Mouse (Mus musculus): ENCODE data around the gene Agbl5. TPM values are rescaled to one million over a fixed set of nuclear protein-coding genes. Genes with fewer than 3 reads are reported as not detected.

Gene Agbl5
- polyA plus RNA-seq, 1 experiment from 2014 or later: 21.5 TPM

DNA sequence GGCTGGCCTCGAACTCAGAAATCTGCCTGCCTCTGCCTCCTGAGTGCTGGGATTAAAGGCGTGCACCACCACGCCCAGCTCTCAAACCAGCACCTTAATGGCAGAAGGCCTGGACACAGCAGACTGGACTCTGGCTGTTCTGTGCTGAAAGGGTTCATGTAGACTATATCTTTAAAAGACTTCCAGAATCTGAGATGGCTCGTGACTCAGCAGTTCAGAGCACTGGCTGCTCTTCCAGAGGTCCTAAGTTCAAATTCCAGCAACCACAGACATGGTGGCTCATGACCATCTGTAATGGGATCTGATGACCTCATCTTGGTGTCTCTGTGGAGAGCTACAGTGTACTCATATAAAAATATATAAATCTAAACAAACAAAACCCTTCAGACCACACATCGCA, 13.4 kb downstream of the Agbl5 start:
- Histone ChIP-seq H3K4me2 (replicated peaks; ENCODE audit: low read depth, low read length) (no peak overlapping the region), H3K4me1 (replicated peaks; ENCODE audit: control insufficient read depth, insufficient read depth, low read length) (no peaks in the 10 kb centered on the region), H3K27ac (ENCODE audit: low read depth, low read length) (no peak overlapping the region), H3K36me3 (ENCODE audit: control insufficient read depth, insufficient read depth, low read length) (0 out of 2 replicates have a peak, but pooled peaks cover 4% of the 10 kb centered on the region), H3K9me3 (ENCODE audit: control insufficient read depth, low read length) (no peaks in the 10 kb centered on the region), H3K4me3 (ENCODE audit: low read depth, low read length) (no peak overlapping the region), H3K9ac (ENCODE audit: low read depth, low read length) (no peak overlapping the region), H3K27me3 (ENCODE audit: control insufficient read depth, insufficient read depth, low read length) (no peaks in the 10 kb centered on the region)
- no peak for ATAC-seq (ENCODE audit: low FRiP score)
- no peak for DNase-seq (ENCODE audit: low spot score)
- WGBS: 97% methylated on average over 5 of the region's 5 CpGs

DNA sequence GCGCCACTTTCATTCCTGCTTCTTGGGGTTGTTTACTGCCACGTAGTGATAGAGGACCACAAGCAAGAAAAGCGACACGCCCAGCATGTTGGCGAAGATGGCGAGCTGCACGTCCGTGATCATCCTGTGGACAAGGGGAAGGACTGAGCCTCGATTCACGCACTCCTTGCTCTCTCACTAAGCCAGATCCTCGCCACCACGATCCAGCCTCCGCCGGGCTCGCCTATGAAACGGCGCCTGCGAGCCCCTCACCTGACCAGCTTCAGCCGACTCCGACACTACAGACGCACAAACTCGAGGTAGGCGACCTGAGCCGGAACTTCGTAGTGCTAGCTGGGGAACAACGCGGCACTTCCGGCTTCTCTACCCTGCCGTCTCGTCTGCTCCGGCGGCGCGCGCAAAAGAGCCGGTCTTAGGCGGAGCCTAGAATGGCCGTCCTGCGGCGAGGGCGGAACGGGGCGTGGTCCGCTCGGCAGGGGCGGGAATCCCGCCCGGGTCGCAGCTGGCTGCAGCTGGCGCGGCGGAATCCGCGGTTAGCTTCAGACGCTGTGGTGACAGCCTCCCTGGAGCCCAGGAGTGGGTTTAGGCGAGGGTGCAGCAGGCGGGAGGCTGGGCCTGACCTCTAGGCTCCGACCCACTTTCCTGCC, 19.0 kb downstream of the Agbl5 start, which contains the start of gene Ost4:
Gene Ost4 (minus strand): TSS at position 376 of the 647 bp plus-strand sequence.
- peak within 1 kb of the TSS; percentile 67 for H3K4me3 ChIP-seq (ENCODE audit: low read depth, low read length)
- under 1% methylated on average over 55 of the region's 58 CpGs for WGBS

DNA sequence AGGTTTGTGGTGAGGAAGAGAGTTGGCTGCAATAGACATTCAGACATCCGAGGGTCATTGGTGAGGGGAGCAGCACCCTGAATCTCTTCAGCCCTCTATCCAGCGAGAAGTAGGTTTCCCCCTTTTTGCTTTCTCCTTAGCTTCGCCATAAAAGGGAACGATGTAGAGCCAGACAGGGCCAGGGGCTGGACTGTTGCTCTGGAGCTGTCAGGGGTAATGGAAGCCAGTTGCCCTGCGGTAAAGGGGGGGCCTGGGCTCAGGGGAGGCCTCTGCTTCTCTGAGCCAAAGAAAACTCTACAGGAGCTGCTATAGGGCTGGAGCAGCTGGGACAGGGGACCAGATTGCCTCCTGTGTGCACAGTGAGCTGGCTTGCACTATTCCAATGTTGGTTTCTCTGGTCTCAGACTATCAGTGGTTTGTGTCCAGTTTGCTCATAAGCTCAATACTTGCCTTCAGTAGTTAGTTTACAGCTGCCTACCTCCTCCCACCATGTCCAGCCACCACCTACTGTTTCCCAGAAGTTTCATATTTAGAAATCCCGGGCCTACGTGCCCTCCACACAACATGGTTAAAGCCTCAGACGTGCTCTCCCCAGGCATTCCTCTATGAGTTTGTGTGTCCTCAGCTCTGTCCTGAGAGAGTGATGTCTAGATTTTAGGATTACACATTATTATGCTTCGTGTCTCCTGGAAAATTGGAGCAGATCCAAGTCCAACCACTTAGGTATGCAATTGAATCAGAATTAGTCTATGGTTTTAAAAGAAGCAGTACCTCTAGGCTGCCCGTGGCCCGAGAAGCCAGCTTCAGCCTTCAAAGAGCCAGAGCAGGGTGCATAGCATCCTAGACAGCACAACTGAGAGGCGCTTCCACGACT, 20.2 kb downstream of the Agbl5 start:
- Histone ChIP-seq H3K27me3 (ENCODE audit: control insufficient read depth, insufficient read depth, low read length) (no peaks in the 10 kb centered on the region), H3K4me2 (replicated peaks; ENCODE audit: low read depth, low read length) (peak overlapping the region; percentile 91), H3K9me3 (ENCODE audit: control insufficient read depth, low read length) (no peaks in the 10 kb centered on the region), H3K4me3 (ENCODE audit: low read depth, low read length) (peak overlapping the region; percentile 67), H3K9ac (ENCODE audit: low read depth, low read length) (peak overlapping the region; percentile 79), H3K36me3 (ENCODE audit: control insufficient read depth, insufficient read depth, low read length) (no peaks in the 10 kb centered on the region), H3K27ac (ENCODE audit: low read depth, low read length) (peak overlapping the region; percentile 87; the same call in 1 of the 2 replicates), H3K4me1 (replicated peaks; ENCODE audit: control insufficient read depth, insufficient read depth, low read length) (peaks cover 7% of the 10 kb centered on the region; the same call in 1 of the 2 replicates)
- DNase-seq (ENCODE audit: low spot score) (peak; percentile 23), ATAC-seq (ENCODE audit: low FRiP score) (no peak)
- WGBS: 49% methylated on average over 13 of the region's 13 CpGs

More for the DNA sequence above, 19.0 kb downstream of the Agbl5 start, which contains the start of gene Ost4:
- Histone ChIP-seq H3K36me3 (ENCODE audit: control insufficient read depth, insufficient read depth, low read length) (0 out of 2 replicates have a peak, but pooled peaks cover 4% of the 10 kb centered on the region), H3K27ac (ENCODE audit: low read depth, low read length) (peak within 1 kb of the TSS; percentile 87), H3K9me3 (ENCODE audit: control insufficient read depth, low read length) (no peaks in the 10 kb centered on the region), H3K4me2 (replicated peaks; ENCODE audit: low read depth, low read length) (peak within 1 kb of the TSS; percentile 91), H3K9ac (ENCODE audit: low read depth, low read length) (peak within 1 kb of the TSS; percentile 79), H3K27me3 (ENCODE audit: control insufficient read depth, insufficient read depth, low read length) (no peaks in the 10 kb centered on the region), H3K4me1 (replicated peaks; ENCODE audit: control insufficient read depth, insufficient read depth, low read length) (peaks cover 6% of the 10 kb centered on the region; the same call in 1 of the 2 replicates)
- DNase-seq (ENCODE audit: low spot score) (peak; percentile 96), ATAC-seq (ENCODE audit: low FRiP score) (peak; percentile 95)

DNA sequence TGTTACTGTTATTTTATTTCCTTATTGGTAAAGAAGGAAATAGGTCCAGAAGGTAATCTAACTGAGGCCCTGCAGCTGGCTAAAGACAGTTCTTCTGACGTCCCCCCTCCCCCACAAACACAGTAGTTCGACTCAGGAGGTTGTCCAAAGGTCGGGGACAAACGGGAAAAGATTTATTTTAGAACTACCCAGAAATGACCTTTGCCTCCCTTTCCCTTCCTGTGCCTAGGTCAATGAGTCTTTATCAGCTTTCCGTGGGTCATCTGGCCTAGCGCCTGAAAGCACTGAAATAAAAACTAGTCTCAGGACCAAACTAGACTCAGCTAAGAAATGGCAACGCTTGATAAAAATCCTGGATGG, 20.8 kb downstream of the Agbl5 start:
- no peak for ATAC-seq (ENCODE audit: low FRiP score)
- Histone ChIP-seq H3K36me3 (ENCODE audit: control insufficient read depth, insufficient read depth, low read length) (no peaks in the 10 kb centered on the region), H3K4me3 (ENCODE audit: low read depth, low read length) (no peak overlapping the region), H3K27me3 (ENCODE audit: control insufficient read depth, insufficient read depth, low read length) (no peaks in the 10 kb centered on the region), H3K9me3 (ENCODE audit: control insufficient read depth, low read length) (no peaks in the 10 kb centered on the region), H3K27ac (ENCODE audit: low read depth, low read length) (0 out of 2 replicates have a peak overlapping the region, but pooled peaks have one; percentile 47), H3K4me2 (replicated peaks; ENCODE audit: low read depth, low read length) (no peak overlapping the region), H3K4me1 (replicated peaks; ENCODE audit: control insufficient read depth, insufficient read depth, low read length) (peaks cover 7% of the 10 kb centered on the region; the same call in 1 of the 2 replicates), H3K9ac (ENCODE audit: low read depth, low read length) (no peak overlapping the region)
- DNase-seq (ENCODE audit: low spot score): no peak
- 51% methylated on average over 7 of the region's 7 CpGs for WGBS

DNA sequence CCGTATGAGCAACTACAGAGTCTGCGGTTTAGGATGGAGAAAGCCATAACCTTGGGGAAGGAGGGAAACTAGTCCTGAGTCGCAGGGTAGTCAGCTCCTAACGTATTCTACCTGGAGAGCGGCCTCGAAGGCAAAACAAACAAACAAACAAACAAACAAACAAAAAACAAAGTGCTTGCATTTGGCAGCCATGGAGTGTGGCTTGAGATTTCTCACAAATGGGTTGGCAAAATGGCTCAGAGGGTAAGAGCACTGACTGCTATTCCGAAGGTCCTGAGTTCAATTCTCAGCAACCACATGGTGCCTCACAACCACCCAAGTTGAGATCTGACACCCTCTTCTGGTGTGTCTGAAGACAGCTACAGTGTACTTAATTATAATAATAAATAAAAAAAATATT, 21.4 kb downstream of the Agbl5 start:
- H3K27ac ChIP-seq (ENCODE audit: low read depth, low read length): no peak overlapping the region
- no peak for ATAC-seq (ENCODE audit: low FRiP score)
- no peak overlapping the region for H3K9ac ChIP-seq (ENCODE audit: low read depth, low read length)
- H3K36me3 ChIP-seq (ENCODE audit: control insufficient read depth, insufficient read depth, low read length): no peaks in the 10 kb centered on the region
- H3K4me2 ChIP-seq (replicated peaks; ENCODE audit: low read depth, low read length): no peak overlapping the region
- no peak for DNase-seq (ENCODE audit: low spot score)
- WGBS: 84% methylated on average over 7 of the region's 7 CpGs
- H3K4me3 ChIP-seq (ENCODE audit: low read depth, low read length): no peak overlapping the region
- no peaks in the 10 kb centered on the region for H3K27me3 ChIP-seq (ENCODE audit: control insufficient read depth, insufficient read depth, low read length)
- no peaks in the 10 kb centered on the region for H3K9me3 ChIP-seq (ENCODE audit: control insufficient read depth, low read length)
- peaks cover 7% of the 10 kb centered on the region; the same call in 1 of the 2 replicates for H3K4me1 ChIP-seq (replicated peaks; ENCODE audit: control insufficient read depth, insufficient read depth, low read length)

DNA sequence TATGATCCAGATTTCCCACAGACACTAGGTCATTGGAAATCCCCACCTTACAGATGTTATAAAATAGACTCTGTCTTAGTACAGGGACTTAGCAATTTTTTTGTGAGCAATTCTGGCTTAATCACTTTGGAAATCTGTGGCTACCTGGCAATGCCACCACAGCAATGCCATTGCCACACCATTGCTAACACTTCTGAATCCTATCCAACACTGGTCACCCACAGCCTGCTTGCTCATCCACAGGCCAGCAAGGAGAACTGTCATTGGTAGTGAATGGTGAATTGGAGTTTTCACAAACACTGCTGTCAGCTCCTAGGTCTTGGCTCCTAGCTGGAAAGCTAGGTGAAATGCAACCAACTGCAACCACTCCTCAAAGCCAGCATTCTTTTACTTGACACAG, 22.0 kb downstream of the Agbl5 start:
- ATAC-seq (ENCODE audit: low FRiP score) (no peak), DNase-seq (ENCODE audit: low spot score) (no peak)
- H3K4me1 ChIP-seq (replicated peaks; ENCODE audit: control insufficient read depth, insufficient read depth, low read length): peaks cover 7% of the 10 kb centered on the region; the same call in 1 of the 2 replicates
- H3K4me2 ChIP-seq (replicated peaks; ENCODE audit: low read depth, low read length): no peak overlapping the region
- H3K27ac ChIP-seq (ENCODE audit: low read depth, low read length): no peak overlapping the region
- H3K9ac ChIP-seq (ENCODE audit: low read depth, low read length): no peak overlapping the region
- no peaks in the 10 kb centered on the region for H3K9me3 ChIP-seq (ENCODE audit: control insufficient read depth, low read length)
- H3K4me3 ChIP-seq (ENCODE audit: low read depth, low read length): no peak overlapping the region
- no peaks in the 10 kb centered on the region for H3K36me3 ChIP-seq (ENCODE audit: control insufficient read depth, insufficient read depth, low read length)
- H3K27me3 ChIP-seq (ENCODE audit: control insufficient read depth, insufficient read depth, low read length): no peaks in the 10 kb centered on the region

DNA sequence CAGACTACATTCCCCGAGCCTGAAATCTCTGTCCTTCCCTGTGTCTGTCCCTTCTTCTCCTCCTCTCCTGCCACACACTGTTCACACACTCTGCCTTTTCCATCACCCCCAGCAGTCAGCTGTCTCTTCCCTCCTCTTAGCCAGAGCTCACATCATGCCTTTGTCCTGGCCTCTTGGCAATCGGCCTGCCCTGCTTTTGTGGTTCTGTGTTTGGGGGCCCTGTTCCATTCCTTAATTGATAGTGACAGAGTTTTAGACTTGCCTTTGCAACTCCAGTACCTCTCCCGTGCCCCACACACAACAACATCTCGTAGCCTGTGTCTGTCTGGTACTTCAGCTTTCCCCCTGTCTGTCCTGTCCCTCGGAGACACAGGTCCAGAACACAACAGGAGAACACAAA, 23.7 kb downstream of the Agbl5 start:
- Histone ChIP-seq H3K4me2 (replicated peaks; ENCODE audit: low read depth, low read length) (no peak overlapping the region), H3K36me3 (ENCODE audit: control insufficient read depth, insufficient read depth, low read length) (no peaks in the 10 kb centered on the region), H3K4me3 (ENCODE audit: low read depth, low read length) (no peak overlapping the region), H3K9ac (ENCODE audit: low read depth, low read length) (peak overlapping the region; percentile 19; the same call in 1 of the 2 replicates), H3K9me3 (ENCODE audit: control insufficient read depth, low read length) (no peaks in the 10 kb centered on the region), H3K27me3 (ENCODE audit: control insufficient read depth, insufficient read depth, low read length) (no peaks in the 10 kb centered on the region), H3K4me1 (replicated peaks; ENCODE audit: control insufficient read depth, insufficient read depth, low read length) (peaks cover 7% of the 10 kb centered on the region; the same call in 1 of the 2 replicates), H3K27ac (ENCODE audit: low read depth, low read length) (peak overlapping the region; percentile 84)
- ATAC-seq (ENCODE audit: low FRiP score): no peak
- DNase-seq (ENCODE audit: low spot score): no peak
- WGBS: 71% methylated on average over 5 of the region's 5 CpGs

DNA sequence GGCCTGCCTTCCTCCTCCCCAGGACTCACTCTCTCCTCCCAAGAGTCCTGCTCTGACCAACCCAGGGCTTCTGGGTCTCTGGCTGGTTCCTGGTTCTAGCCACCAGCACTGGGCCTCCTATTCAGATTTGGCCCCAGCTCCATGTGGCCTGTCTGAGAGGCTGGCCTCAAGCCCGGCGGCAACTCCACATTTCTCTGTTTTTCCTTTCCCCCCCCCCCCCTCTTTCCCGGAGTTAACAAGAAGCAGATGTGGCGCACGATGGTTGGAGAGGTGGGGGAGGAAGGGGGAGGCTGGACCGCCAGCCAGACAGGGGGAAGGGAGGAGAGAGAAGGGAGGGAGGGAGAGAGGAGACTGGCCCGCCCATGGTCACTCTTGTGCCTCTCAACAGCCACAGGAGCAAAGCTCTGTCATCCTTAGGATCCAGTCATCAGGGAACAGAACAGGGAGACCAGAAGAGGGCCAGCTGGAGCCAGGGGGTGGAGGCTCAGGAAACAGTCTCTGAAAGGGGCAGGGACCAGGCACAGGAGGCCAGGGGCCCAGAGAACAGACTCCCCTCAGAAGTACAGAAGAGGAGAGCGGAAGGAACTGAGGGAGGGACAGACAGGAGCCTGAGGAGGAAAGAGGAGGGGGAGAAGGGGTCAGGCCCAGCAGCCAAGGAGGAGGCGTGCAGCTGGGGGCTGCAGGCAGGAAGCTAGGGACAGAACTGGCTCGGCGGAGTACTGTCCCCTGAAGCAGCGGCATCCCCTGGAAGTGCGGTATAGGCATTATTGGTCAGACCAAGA, 24.8 kb downstream of the Agbl5 start, which contains the start of gene Emilin1:
Gene Emilin1 (plus strand): TSS at position 343 of the 782 bp plus-strand sequence.
- Histone ChIP-seq H3K27me3 (ENCODE audit: control insufficient read depth, insufficient read depth, low read length) (no peaks in the 10 kb centered on the region), H3K4me3 (ENCODE audit: low read depth, low read length) (peak within 1 kb of the TSS; percentile 28), H3K4me2 (replicated peaks; ENCODE audit: low read depth, low read length) (peak within 1 kb of the TSS; percentile 24), H3K9me3 (ENCODE audit: control insufficient read depth, low read length) (no peaks in the 10 kb centered on the region), H3K9ac (ENCODE audit: low read depth, low read length) (peak within 1 kb of the TSS; percentile 49; the same call in 1 of the 2 replicates), H3K36me3 (ENCODE audit: control insufficient read depth, insufficient read depth, low read length) (no peaks in the 10 kb centered on the region), H3K4me1 (replicated peaks; ENCODE audit: control insufficient read depth, insufficient read depth, low read length) (peaks cover 2% of the 10 kb centered on the region; the same call in 1 of the 2 replicates), H3K27ac (ENCODE audit: low read depth, low read length) (peak within 1 kb of the TSS; percentile 84)
- ATAC-seq (ENCODE audit: low FRiP score) (peak; percentile 31; the same call in 1 of the 2 replicates), DNase-seq (ENCODE audit: low spot score) (peak; percentile 73)
- WGBS: 25% methylated on average over 13 of the region's 13 CpGs

Measured in hindbrain, embryonic 11.5 days (tissue).